Mouse (Mus musculus): Measurements from ENCODE around the gene Chsy1. TPM values are rescaled to one million over a fixed set of nuclear protein-coding genes. Genes with fewer than 3 reads are reported as not detected.

Gene Chsy1
- total and polyA plus RNA-seq, 3 experiments, result 2.4 to 7.1 (median 4.6) TPM

Other genes starting within 250 kb of the Chsy1 start
- gene Pcsk6, start 247.8 kb upstream of the Chsy1 start, total RNA-seq (2014; fragmentation: Nextera tagmentation), result not detected in 2 replicates
- 0.05 and 0.12 TPM in 2 replicates for gene Pcsk6, start 247.8 kb upstream of the Chsy1 start, total RNA-seq (2017)
- not detected in 2 replicates for gene Pcsk6, start 247.8 kb upstream of the Chsy1 start, polyA plus RNA-seq (2012)
- not detected in 2 replicates for gene Gm45213, start 65.9 kb upstream of the Chsy1 start, total RNA-seq (2014; fragmentation: Nextera tagmentation)
- gene Gm45213, start 65.9 kb upstream of the Chsy1 start, total RNA-seq (2017), result not detected in 2 replicates
- gene Gm45213, start 65.9 kb upstream of the Chsy1 start, polyA plus RNA-seq (2012), result not detected in 2 replicates
- 92.9 and 116 TPM in 2 replicates for gene Snrpa1, start 50.5 kb upstream of the Chsy1 start, total RNA-seq (2014; fragmentation: Nextera tagmentation)
- gene Snrpa1, start 50.5 kb upstream of the Chsy1 start, total RNA-seq (2017), result 157 and 167 TPM in 2 replicates
- 130 and 151 TPM in 2 replicates for gene Snrpa1, start 50.5 kb upstream of the Chsy1 start, polyA plus RNA-seq (2012)
- gene Selenos, start 29.9 kb upstream of the Chsy1 start, total RNA-seq (2014; fragmentation: Nextera tagmentation), result 51.6 and 66.3 TPM in 2 replicates
- gene Selenos, start 29.9 kb upstream of the Chsy1 start, total RNA-seq (2017), result 51.9 and 53.3 TPM in 2 replicates
- 30.0 and 34.5 TPM in 2 replicates for gene Selenos, start 29.9 kb upstream of the Chsy1 start, polyA plus RNA-seq (2012)